Mouse (Mus musculus) B cell, adult 2 months (primary cell): ENCODE measurements at regions not wholly inside any gene's neighbourhood (a gene's known extent, or its start where the extent isn't known, plus 50 kb on each side); places are given as distances from the start of the nearest gene placed in this dataset.
"Not testable (repeated sequence)": the region's sequence is repeated elsewhere in the genome, so short reads cannot be mapped to it uniquely, and the experiment has no call there.

Source experiments
- DNase-seq, 2 experiments: peaks; one replicate each; pipeline ENCODE4 v3.0.0; 2022

- no peak for DNase-seq
These were observed 250.4 kb downstream of the Sec16b start for GRCm38 (mm10) chr1:157756977-157757376.

GRCm38 (mm10) chr1:157758337-157758736, 251.8 kb downstream of the Sec16b start:
- DNase-seq = no peak

GRCm38 (mm10) chr1:157768201-157768600, 261.7 kb downstream of the Sec16b start:
- DNase-seq = no peak

GRCm38 (mm10) chr1:157797711-157798110, 291.2 kb downstream of the Sec16b start:
- no peak for DNase-seq

GRCm38 (mm10) chr1:157798561-157799553, 292.3 kb downstream of the Sec16b start:
- no peak for DNase-seq

- DNase-seq = no peak
These were observed 294.6 kb downstream of the Sec16b start for GRCm38 (mm10) chr1:157801151-157801550.

- DNase-seq = no peak
These were observed 297.7 kb downstream of the Sec16b start for GRCm38 (mm10) chr1:157804229-157804628.

GRCm38 (mm10) chr1:157806296-157806695, 299.8 kb downstream of the Sec16b start:
- no peak for DNase-seq

GRCm38 (mm10) chr1:157809674-157810471, 303.3 kb downstream of the Sec16b start:
- DNase-seq = no peak

GRCm38 (mm10) chr1:157810657-157811056, 304.1 kb downstream of the Sec16b start:
- DNase-seq = no peak

GRCm38 (mm10) chr1:157827966-157828365, 321.4 kb downstream of the Sec16b start:
- no peak for DNase-seq

GRCm38 (mm10) chr1:157831511-157831910, 325.0 kb downstream of the Sec16b start:
- no peak for DNase-seq

GRCm38 (mm10) chr1:157872775-157873174, 366.2 kb downstream of the Sec16b start:
- DNase-seq = no peak

- DNase-seq = no peak
These were observed 368.5 kb downstream of the Sec16b start for GRCm38 (mm10) chr1:157875006-157875405.

GRCm38 (mm10) chr1:157877117-157877516, 370.6 kb downstream of the Sec16b start:
- DNase-seq = not testable (repeated sequence)

- DNase-seq = no peak
These were observed 380.6 kb downstream of the Sec16b start for GRCm38 (mm10) chr1:157887146-157887545.

- no peak for DNase-seq
These were observed 382.0 kb downstream of the Sec16b start for GRCm38 (mm10) chr1:157888573-157888972.

GRCm38 (mm10) chr1:157906168-157906567, 399.6 kb downstream of the Sec16b start:
- DNase-seq = no peak

GRCm38 (mm10) chr1:157937800-157938348, 418.3 kb downstream of the Brinp2 start:
- DNase-seq = no peak

- DNase-seq = no peak
These were observed 416.6 kb downstream of the Brinp2 start for GRCm38 (mm10) chr1:157939516-157939915.

GRCm38 (mm10) chr1:157940331-157940758, 415.8 kb downstream of the Brinp2 start:
- DNase-seq = no peak

- DNase-seq = no peak
These were observed 398.6 kb downstream of the Brinp2 start for GRCm38 (mm10) chr1:157957506-157957905.

GRCm38 (mm10) chr1:157964461-157964860, 391.7 kb downstream of the Brinp2 start:
- DNase-seq = no peak
